Mouse (Mus musculus) heart, adult 8-10 months (tissue): Measurements from ENCODE around the gene Hsd11b2. TPM values are rescaled to one million over a fixed set of nuclear protein-coding genes. Genes with fewer than 3 reads are reported as not detected.
A peak's percentile ranks its signal among the peaks of the same experiment; 100 is the strongest.

Source experiments
- DNase-seq: peaks from one replicate; pipeline ENCODE4 v3.0.0; 2022; ENCODE audit warnings: low spot score
- total RNA-seq, 4 experiments: library from RNA; stranded (reverse); gene quantifications; 2 replicates each; pipeline ENCODE4 v1.2.4; 2022

The Hsd11b2 gene
- under 1 TPM in 1 of 4 experiments, not detected in 3; 0.22 TPM for total RNA-seq

GRCm38 (mm10) chr8:105518436-105519313 lies at the start of gene Hsd11b2:
TSS of gene Hsd11b2 (plus strand) at chr8:105518755.
- no peak for DNase-seq

GRCm38 (mm10) chr8:105469041-105469695 lies 49.4 kb upstream of the Hsd11b2 start:
- no peak for DNase-seq

- no peak for DNase-seq
These were observed 48.7 kb upstream of the Hsd11b2 start for GRCm38 (mm10) chr8:105469816-105470215.

- DNase-seq, result no peak
These were observed 48.3 kb upstream of the Hsd11b2 start for GRCm38 (mm10) chr8:105470262-105470661.

GRCm38 (mm10) chr8:105470681-105471313 lies 47.8 kb upstream of the Hsd11b2 start:
- no peak for DNase-seq

- DNase-seq, result peak; percentile 97
These were observed 47.1 kb upstream of the Hsd11b2 start, which contains the start of gene Tppp3 for GRCm38 (mm10) chr8:105471314-105472015. TSS of gene Tppp3 (minus strand) at chr8:105471526.

GRCm38 (mm10) chr8:105472414-105472932 lies 46.1 kb upstream of the Hsd11b2 start:
- no peak for DNase-seq

- DNase-seq, result no peak
These were observed 45.6 kb upstream of the Hsd11b2 start for GRCm38 (mm10) chr8:105472983-105473382.

GRCm38 (mm10) chr8:105473816-105474606 lies 44.5 kb upstream of the Hsd11b2 start:
- no peak for DNase-seq

- DNase-seq, result no peak
These were observed 43.9 kb upstream of the Hsd11b2 start for GRCm38 (mm10) chr8:105474680-105475079.

GRCm38 (mm10) chr8:105475254-105475653 lies 43.3 kb upstream of the Hsd11b2 start:
- DNase-seq, result peak; percentile 78

- DNase-seq, result no peak
These were observed 42.8 kb upstream of the Hsd11b2 start for GRCm38 (mm10) chr8:105475742-105476141.

- no peak for DNase-seq
These were observed 42.4 kb upstream of the Hsd11b2 start for GRCm38 (mm10) chr8:105476161-105476560.

GRCm38 (mm10) chr8:105476628-105477413 lies 41.7 kb upstream of the Hsd11b2 start:
- no peak for DNase-seq

- no peak for DNase-seq
These were observed 40.8 kb upstream of the Hsd11b2 start for GRCm38 (mm10) chr8:105477792-105478191.

GRCm38 (mm10) chr8:105481013-105481412 lies 37.5 kb upstream of the Hsd11b2 start:
- DNase-seq, result no peak

GRCm38 (mm10) chr8:105481453-105481852 lies 37.1 kb upstream of the Hsd11b2 start:
- no peak for DNase-seq

GRCm38 (mm10) chr8:105482123-105482522 lies 36.4 kb upstream of the Hsd11b2 start:
- DNase-seq, result no peak

- DNase-seq, result peak; percentile 69
These were observed 35.1 kb upstream of the Hsd11b2 start for GRCm38 (mm10) chr8:105483212-105484029.
